Mouse (Mus musculus) thymus, adult 2 months (tissue): ENCODE data around the gene Zmiz2. TPM values are rescaled to one million over a fixed set of nuclear protein-coding genes. Genes with fewer than 3 reads are reported as not detected.

Experiments
- DNase-seq: peaks from one replicate; pipeline ENCODE4 v3.0.0; 2021
- H3K27ac ChIP-seq: fragments of 200-500 bp; 2 replicates; pipeline ENCODE4 v1.5.1; 2012; ENCODE audit warnings: low read length, control low read depth; ENCODE audit not compliant: control insufficient read depth, insufficient read depth
- H3K27me3 ChIP-seq: fragments of 200-500 bp; 2 replicates; pipeline ENCODE4 v1.6.1; 2012; ENCODE audit warnings: mild to moderate bottlenecking, low read length, moderate library complexity, mixed read lengths; ENCODE audit not compliant: control insufficient read depth, insufficient read depth
- H3K36me3 ChIP-seq: fragments of 200-500 bp; 2 replicates; pipeline ENCODE4 v1.6.1; 2012; ENCODE audit warnings: mild to moderate bottlenecking, low read length, moderate library complexity; ENCODE audit not compliant: control insufficient read depth, insufficient read depth
- H3K4me1 ChIP-seq: fragments of 200-500 bp; replicated peaks from 2 replicates; pipeline ENCODE4 v1.6.1; 2012; ENCODE audit warnings: low read length; ENCODE audit not compliant: control insufficient read depth, insufficient read depth
- H3K4me3 ChIP-seq: fragments of 200-500 bp; 2 replicates; pipeline ENCODE4 v1.5.1; 2012; ENCODE audit warnings: mild to moderate bottlenecking, low read length, control low read depth, moderate library complexity; ENCODE audit not compliant: control insufficient read depth, insufficient read depth
- CTCF ChIP-seq: fragments of 200-500 bp; IDR thresholded peaks from 2 replicates; pipeline ENCODE4 v1.5.1; 2012; ENCODE audit warnings: mild to moderate bottlenecking, control low read depth, low read length, moderate library complexity, borderline replicate concordance; ENCODE audit not compliant: control insufficient read depth, poor library complexity, insufficient read depth; ENCODE audit errors: extremely low read depth
- POLR2A ChIP-seq: fragments of 200-500 bp; IDR thresholded peaks from 2 replicates; pipeline ENCODE4 v1.6.1; 2012; ENCODE audit warnings: mild to moderate bottlenecking, low read length, control low read depth, moderate library complexity; ENCODE audit not compliant: control insufficient read depth, poor library complexity, insufficient read depth; ENCODE audit errors: extremely low read depth
- WGBS: fragments of 180-500 bp; shearing (Covaris S2); methylation state at CpG from one replicate; pipeline ENCODE4 v1.1.7; 2018; 5-methylcytosine and 5-hydroxymethylcytosine counted together
- polyA plus RNA-seq: library from polyadenylated mRNA; depleted of rRNA; stranded (reverse); fragments of >200 nt; gene quantifications from 2 replicates; pipeline ENCODE4 v1.2.3, GENCODE M21; 2012

Zmiz2 gene
- polyA plus RNA-seq, 1 experiment = 137 TPM

- TF ChIP-seq CTCF (no peak), POLR2A (no peak)
- DNase-seq = no peak
- WGBS = 93% methylated on average over 1 of the region's 1 CpGs
- peaks cover 31% of the 10 kb centered on the region for H3K36me3 ChIP-seq
- H3K27me3 ChIP-seq = no peaks in the 10 kb centered on the region
- peaks cover 19% of the 10 kb centered on the region for H3K4me1 ChIP-seq
- H3K27ac ChIP-seq = no peak overlapping the region
- no peak overlapping the region for H3K4me3 ChIP-seq
These were observed 5.0 kb downstream of the Zmiz2 start for GRCm38 (mm10) chr11:6393866-6394265.

DNA sequence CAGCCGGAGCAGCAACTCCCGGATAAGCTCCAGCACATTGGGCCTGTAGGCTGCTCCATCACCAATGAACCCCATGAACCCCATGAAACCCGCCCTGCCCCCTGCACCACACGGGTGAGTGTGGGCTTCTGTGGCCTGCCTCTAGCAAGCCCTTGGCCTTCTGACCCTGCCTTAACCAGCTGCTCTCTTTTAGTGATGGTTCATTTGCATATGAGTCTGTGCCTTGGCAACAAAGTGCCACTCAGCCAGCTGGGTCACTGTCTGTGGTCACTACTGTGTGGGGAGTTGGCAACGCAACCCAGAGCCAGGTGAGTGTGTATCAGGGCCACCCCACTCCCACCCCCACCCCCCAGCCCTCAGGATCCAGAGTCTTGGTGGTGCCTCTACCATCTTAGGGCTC, 6.7 kb downstream of the Zmiz2 start:
- 98% methylated on average over 5 of the region's 5 CpGs for WGBS
- TF ChIP-seq CTCF (no peak), POLR2A (no peak)
- DNase-seq = peak; percentile 0
- peaks cover 12% of the 10 kb centered on the region for H3K4me1 ChIP-seq
- H3K4me3 ChIP-seq = no peak overlapping the region
- peaks cover 44% of the 10 kb centered on the region for H3K36me3 ChIP-seq
- no peak overlapping the region for H3K27ac ChIP-seq
- H3K27me3 ChIP-seq = no peaks in the 10 kb centered on the region

GRCm38 (mm10) chr11:6398141-6398540, 9.3 kb downstream of the Zmiz2 start:
- TF ChIP-seq CTCF (no peak), POLR2A (no peak)
- H3K36me3 ChIP-seq = peaks cover 57% of the 10 kb centered on the region
- no peaks in the 10 kb centered on the region for H3K4me1 ChIP-seq
- 94% methylated on average over 10 of the region's 10 CpGs for WGBS
- H3K27me3 ChIP-seq = no peaks in the 10 kb centered on the region
- peak; percentile 1 for DNase-seq
- no peak overlapping the region for H3K27ac ChIP-seq
- no peak overlapping the region for H3K4me3 ChIP-seq

GRCm38 (mm10) chr11:6402515-6403510, 13.9 kb downstream of the Zmiz2 start:
- Histone ChIP-seq H3K4me1 (peaks cover 32% of the 10 kb centered on the region), H3K27me3 (no peaks in the 10 kb centered on the region), H3K36me3 (peaks cover 55% of the 10 kb centered on the region), H3K4me3 (no peak overlapping the region), H3K27ac (no peak overlapping the region)
- DNase-seq = peak; percentile 88
- 86% methylated on average over 19 of the region's 19 CpGs for WGBS
- no peak for TF ChIP-seq POLR2A
- TF ChIP-seq CTCF = peak; percentile 92

- Histone ChIP-seq H3K36me3 (peaks cover 47% of the 10 kb centered on the region), H3K27ac (no peak overlapping the region), H3K4me1 (peaks cover 32% of the 10 kb centered on the region), H3K27me3 (no peaks in the 10 kb centered on the region), H3K4me3 (no peak overlapping the region)
- 96% methylated on average over 5 of the region's 5 CpGs for WGBS
- TF ChIP-seq POLR2A (no peak), CTCF (no peak)
- no peak for DNase-seq
These were observed 15.0 kb downstream of the Zmiz2 start for GRCm38 (mm10) chr11:6403830-6404405.

- Histone ChIP-seq H3K4me1 (peaks cover 40% of the 10 kb centered on the region), H3K36me3 (peaks cover 40% of the 10 kb centered on the region)
- 93% methylated on average over 9 of the region's 9 CpGs for WGBS
These were observed 16.1 kb downstream of the Zmiz2 start for GRCm38 (mm10) chr11:6404699-6405566.

More at GRCm38 (mm10) chr11:6404699-6405566, 16.1 kb downstream of the Zmiz2 start:
- no peak overlapping the region for H3K4me3 ChIP-seq
- peak overlapping the region; percentile 91 for H3K27ac ChIP-seq
- TF ChIP-seq CTCF (no peak), POLR2A (no peak)
- DNase-seq = no peak
- H3K27me3 ChIP-seq = no peaks in the 10 kb centered on the region
